Mouse (Mus musculus) right cerebral cortex, adult 18-20 months (tissue): ENCODE measurements around the gene Syn3.
"Not testable (repeated sequence)": the region's sequence is repeated elsewhere in the genome, so short reads cannot be mapped to it uniquely, and the experiment has no call there.

ENCODE experiments used
- DNase-seq: peaks from one replicate; pipeline ENCODE4 v3.0.0; 2022; ENCODE audit warnings: mixed read lengths

Syn3 gene

GRCm38 (mm10) chr10:86074134-86074533 lies 424.6 kb downstream of the Syn3 start:
- DNase-seq: no peak

GRCm38 (mm10) chr10:86070751-86071150 lies 427.9 kb downstream of the Syn3 start:
- DNase-seq: no peak

GRCm38 (mm10) chr10:86069341-86069740 lies 429.4 kb downstream of the Syn3 start:
- DNase-seq: no peak

GRCm38 (mm10) chr10:86067911-86068310 lies 430.8 kb downstream of the Syn3 start:
- DNase-seq: no peak

- no peak for DNase-seq
Observed at GRCm38 (mm10) chr10:86066651-86067050, 432.0 kb downstream of the Syn3 start.

GRCm38 (mm10) chr10:86065661-86066060 lies 433.0 kb downstream of the Syn3 start:
- no peak for DNase-seq

GRCm38 (mm10) chr10:86064937-86065336 lies 433.8 kb downstream of the Syn3 start:
- DNase-seq: peak; percentile 67

- DNase-seq: no peak
Observed at GRCm38 (mm10) chr10:86063018-86063384, 435.7 kb downstream of the Syn3 start.

GRCm38 (mm10) chr10:86062261-86063017 lies 436.3 kb downstream of the Syn3 start:
- no peak for DNase-seq

GRCm38 (mm10) chr10:86060267-86060666 lies 438.4 kb downstream of the Syn3 start:
- no peak for DNase-seq

- DNase-seq: no peak
Observed at GRCm38 (mm10) chr10:86057712-86058111, 441.0 kb downstream of the Syn3 start.

- no peak for DNase-seq
Observed at GRCm38 (mm10) chr10:86057286-86057685, 441.4 kb downstream of the Syn3 start.

GRCm38 (mm10) chr10:86056297-86056903 lies 442.3 kb downstream of the Syn3 start:
- no peak for DNase-seq

GRCm38 (mm10) chr10:86052818-86053522 lies 445.7 kb downstream of the Syn3 start:
- no peak for DNase-seq

GRCm38 (mm10) chr10:86050522-86050921 lies 448.2 kb downstream of the Syn3 start:
- DNase-seq: no peak

- no peak for DNase-seq
Observed at GRCm38 (mm10) chr10:86047786-86048185, 450.9 kb downstream of the Syn3 start.

GRCm38 (mm10) chr10:86046371-86046770 lies 452.3 kb downstream of the Syn3 start:
- no peak for DNase-seq

GRCm38 (mm10) chr10:86044066-86044465 lies 454.6 kb downstream of the Syn3 start:
- no peak for DNase-seq

- DNase-seq: no peak
Observed at GRCm38 (mm10) chr10:86043651-86044050, 455.0 kb downstream of the Syn3 start.

GRCm38 (mm10) chr10:86034007-86034728 lies 464.5 kb downstream of the Syn3 start:
- DNase-seq: no peak

GRCm38 (mm10) chr10:86032517-86032916 lies 466.2 kb downstream of the Syn3 start:
- no peak for DNase-seq

GRCm38 (mm10) chr10:86030743-86031142 lies 468.0 kb downstream of the Syn3 start:
- no peak for DNase-seq

GRCm38 (mm10) chr10:86026807-86027206 lies 471.9 kb downstream of the Syn3 start:
- not testable (repeated sequence) for DNase-seq
